Mouse (Mus musculus) liver, adult 2 months (tissue): Measurements from ENCODE around the gene Fam168a. TPM values are rescaled to one million over a fixed set of nuclear protein-coding genes. Genes with fewer than 3 reads are reported as not detected.

Source experiments
- DNase-seq: peaks from one replicate; pipeline ENCODE4 v3.0.0-alpha.2; 2011; ENCODE audit warnings: low read depth, low spot score; ENCODE audit errors: extremely low read depth
- H3K27ac ChIP-seq: fragments of 200-500 bp; replicated peaks from 2 replicates; pipeline ENCODE4 v1.5.1; 2012; ENCODE audit warnings: low read depth, mild to moderate bottlenecking, control low read depth, inconsistent platforms, low read length; ENCODE audit not compliant: insufficient read depth
- H3K27me3 ChIP-seq: fragments of 200-500 bp; 2 replicates; pipeline ENCODE4 v1.6.1; 2012; ENCODE audit warnings: mild to moderate bottlenecking, moderate library complexity, low read length, inconsistent platforms; ENCODE audit not compliant: control insufficient read depth, insufficient read depth
- H3K36me3 ChIP-seq: fragments of 200-500 bp; 2 replicates; pipeline ENCODE4 v1.6.1; 2012; ENCODE audit warnings: low read length, inconsistent platforms; ENCODE audit not compliant: control insufficient read depth, insufficient read depth
- H3K4me1 ChIP-seq: fragments of 200-500 bp; 2 replicates; pipeline ENCODE4 v1.6.1; 2011; ENCODE audit warnings: low read length; ENCODE audit not compliant: control insufficient read depth, insufficient read depth
- H3K4me3 ChIP-seq: fragments of 200-500 bp; 2 replicates; pipeline ENCODE4 v1.5.1; 2011; ENCODE audit warnings: low read depth, mild to moderate bottlenecking, control low read depth, low read length, moderate library complexity; ENCODE audit not compliant: insufficient read depth
- H3K79me2 ChIP-seq: fragments of 200-500 bp; 2 replicates; pipeline ENCODE4 v1.6.1; 2012; ENCODE audit warnings: inconsistent platforms, mild to moderate bottlenecking, low read length, moderate library complexity; ENCODE audit not compliant: control insufficient read depth, insufficient read depth
- H3K9ac ChIP-seq: fragments of 200-500 bp; 2 replicates; pipeline ENCODE4 v1.6.1; 2012; ENCODE audit warnings: low read depth, mild to moderate bottlenecking, control low read depth, inconsistent platforms, low read length
- CTCF ChIP-seq: fragments of 200-500 bp; IDR thresholded peaks from 2 replicates; pipeline ENCODE4 v1.5.1; 2011; ENCODE audit warnings: low read depth, low read length, control low read depth
- POLR2A ChIP-seq: fragments of 200-500 bp; IDR thresholded peaks from 2 replicates; pipeline ENCODE4 v1.6.1; 2011; ENCODE audit warnings: low read length, control low read depth; ENCODE audit not compliant: insufficient read depth; ENCODE audit errors: extremely low read depth
- WGBS: fragments of 180-500 bp; shearing (Covaris S2); methylation state at CpG from one replicate; pipeline ENCODE4 v1.1.7; 2018; 5-methylcytosine and 5-hydroxymethylcytosine counted together
- polyA plus RNA-seq: library from polyadenylated mRNA; depleted of rRNA; stranded (reverse); fragments of >200 nt; gene quantifications from 2 replicates; pipeline ENCODE4 v1.2.3, GENCODE M21; 2012
- total RNA-seq: library from RNA; depleted of rRNA; stranded (reverse); fragments of >200 nt; gene quantifications from 2 replicates; pipeline ENCODE4 v1.2.3, GENCODE M21; 2014

The Fam168a gene
- total and polyA plus RNA-seq, 2 experiments: 7.4 to 32.0 TPM

- Histone ChIP-seq H3K36me3 (no peaks in the 10 kb centered on the region), H3K9ac (no peak overlapping the region), H3K27ac (no peak overlapping the region), H3K79me2 (no peaks in the 10 kb centered on the region), H3K4me1 (no peaks in the 10 kb centered on the region), H3K27me3 (no peaks in the 10 kb centered on the region), H3K4me3 (no peak overlapping the region)
- 86% methylated on average over 8 of the region's 8 CpGs for WGBS
- no peak for DNase-seq
- TF ChIP-seq CTCF: no peak
- TF ChIP-seq POLR2A: no peak
Measured at GRCm38 (mm10) chr7:100693199-100693598, 13.2 kb upstream of the Fam168a start.

GRCm38 (mm10) chr7:100699771-100700770 lies 6.4 kb upstream of the Fam168a start:
- TF ChIP-seq CTCF (no peak), POLR2A (no peak)
- no peaks in the 10 kb centered on the region for H3K27me3 ChIP-seq
- DNase-seq: peak; percentile 46
- H3K79me2 ChIP-seq: no peaks in the 10 kb centered on the region
- no peak overlapping the region for H3K4me3 ChIP-seq
- whole genome bisulfite sequencing: 39% methylated on average over 8 of the region's 8 CpGs
- H3K36me3 ChIP-seq: no peaks in the 10 kb centered on the region
- no peaks in the 10 kb centered on the region for H3K4me1 ChIP-seq
- no peak overlapping the region for H3K9ac ChIP-seq
- no peak overlapping the region for H3K27ac ChIP-seq

- Histone ChIP-seq H3K36me3 (no peaks in the 10 kb centered on the region), H3K9ac (peak overlapping the region; percentile 88), H3K79me2 (peaks cover 13% of the 10 kb centered on the region), H3K27ac (peak overlapping the region; percentile 33), H3K27me3 (no peaks in the 10 kb centered on the region), H3K4me1 (peaks cover 3% of the 10 kb centered on the region; the same call in 1 of the 2 replicates), H3K4me3 (peak overlapping the region; percentile 76)
- DNase-seq: no peak
- WGBS: 1% methylated on average over 23 of the region's 23 CpGs
- TF ChIP-seq CTCF (no peak), POLR2A (no peak)
Measured at GRCm38 (mm10) chr7:100706883-100707480, 547 bp downstream of the Fam168a start.

- no peaks in the 10 kb centered on the region; the same call in 1 of the 2 replicates for H3K36me3 ChIP-seq
- H3K79me2 ChIP-seq: peaks cover 13% of the 10 kb centered on the region; the same call in 1 of the 2 replicates
- H3K27me3 ChIP-seq: no peaks in the 10 kb centered on the region
- no peak for DNase-seq
- no peaks in the 10 kb centered on the region for H3K4me1 ChIP-seq
- TF ChIP-seq POLR2A (no peak), CTCF (no peak)
- 96% methylated on average over 5 of the region's 5 CpGs for WGBS
- H3K27ac ChIP-seq: no peak overlapping the region
- no peak overlapping the region for H3K4me3 ChIP-seq
- H3K9ac ChIP-seq: no peak overlapping the region
Measured at GRCm38 (mm10) chr7:100718741-100719140, 12.3 kb downstream of the Fam168a start.

GRCm38 (mm10) chr7:100722268-100722667 lies 15.8 kb downstream of the Fam168a start:
- DNase-seq: no peak
- Histone ChIP-seq H3K9ac (no peak overlapping the region), H3K79me2 (peaks cover 10% of the 10 kb centered on the region; the same call in 1 of the 2 replicates), H3K4me1 (no peaks in the 10 kb centered on the region), H3K4me3 (no peak overlapping the region), H3K27ac (no peak overlapping the region), H3K27me3 (no peaks in the 10 kb centered on the region), H3K36me3 (no peaks in the 10 kb centered on the region; the same call in 1 of the 2 replicates)
- no peak for TF ChIP-seq CTCF
- no peak for TF ChIP-seq POLR2A
- 93% methylated on average over 6 of the region's 6 CpGs for WGBS
